Mouse (Mus musculus) left cerebral cortex, adult 18-20 months (tissue): ENCODE results near the gene Ankrd55. TPM values are rescaled to one million over a fixed set of nuclear protein-coding genes. Genes with fewer than 3 reads are reported as not detected.

Experiments used
- DNase-seq, 2 experiments: peaks; one replicate each; pipeline ENCODE4 v3.0.0; 2021 to 2022; ENCODE audit warnings: low spot score in 2 of 2, mixed read lengths in 1 of 2
- long read RNA-seq, 2 experiments: library from polyadenylated mRNA; stranded (forward); transcript quantifications; one replicate each; pipeline ENCODE4 v2.0.0; 2021
- total RNA-seq, 2 experiments: library from RNA; stranded (reverse); gene quantifications; 2 replicates each; pipeline ENCODE4 v1.2.3; 2021

The Ankrd55 gene
- 1 to 10 TPM; 4.9 to 5.4 TPM for total RNA-seq
- long read RNA-seq, experiment 1, partial matches to known transcripts = 1 of 3 reads
- long read RNA-seq, experiment 1, other reads (novel, unspliced or antisense) = 1 of 3 reads
- long read RNA-seq, experiment 2, partial matches to known transcripts = 0 of 2 reads
- long read RNA-seq, experiment 2, other reads (novel, unspliced or antisense) = 0 of 2 reads

DNA sequence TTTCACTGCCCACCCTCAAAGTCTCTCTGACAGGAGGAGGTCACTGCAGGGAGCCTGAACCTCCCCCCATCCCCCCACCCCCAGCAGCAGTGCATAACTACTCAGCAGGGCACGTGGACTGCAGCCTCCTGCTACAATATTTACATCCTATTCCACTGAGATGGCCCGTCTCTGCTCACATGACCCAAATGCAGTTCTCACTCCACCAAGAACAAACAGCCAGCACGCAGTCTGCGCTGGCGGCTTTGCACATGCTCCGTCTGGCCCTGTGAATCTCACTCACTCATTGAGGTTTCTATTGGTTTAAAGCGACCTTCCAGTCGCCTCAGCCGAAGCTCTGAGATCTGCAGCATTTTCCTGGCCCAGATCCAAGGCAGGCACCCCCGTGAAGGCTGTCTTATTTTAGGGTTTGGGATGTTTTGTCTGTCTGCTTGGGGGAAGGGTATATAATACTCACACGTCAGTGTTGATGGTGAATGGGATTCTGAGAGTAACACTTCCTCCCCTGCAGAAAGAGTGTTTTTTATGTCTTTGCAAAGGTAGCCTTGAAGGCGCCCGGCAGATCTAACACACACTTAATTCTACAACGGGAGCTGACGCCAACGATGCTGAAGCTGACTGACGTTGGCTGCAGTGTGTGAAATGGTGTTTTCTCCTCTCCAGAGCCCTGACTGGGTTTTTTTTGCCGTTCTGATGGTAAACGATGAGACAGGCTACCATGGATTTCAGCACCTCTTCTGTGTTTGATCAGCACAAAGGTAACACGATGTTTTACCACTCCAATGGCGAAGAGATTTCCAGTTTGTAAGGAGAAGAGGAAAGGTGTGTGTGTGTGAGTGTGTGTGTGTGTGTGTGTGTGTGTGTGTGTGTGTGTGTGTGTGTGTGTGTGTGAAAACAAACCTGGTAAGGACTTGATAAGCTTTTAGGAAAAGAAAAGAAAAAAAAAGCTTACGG is at the start of gene Ankrd55:
Ankrd55 (plus strand) TSS at position 227 of the 954 bp plus-strand sequence.
- peak; percentile 40 to 47 for DNase-seq

DNA sequence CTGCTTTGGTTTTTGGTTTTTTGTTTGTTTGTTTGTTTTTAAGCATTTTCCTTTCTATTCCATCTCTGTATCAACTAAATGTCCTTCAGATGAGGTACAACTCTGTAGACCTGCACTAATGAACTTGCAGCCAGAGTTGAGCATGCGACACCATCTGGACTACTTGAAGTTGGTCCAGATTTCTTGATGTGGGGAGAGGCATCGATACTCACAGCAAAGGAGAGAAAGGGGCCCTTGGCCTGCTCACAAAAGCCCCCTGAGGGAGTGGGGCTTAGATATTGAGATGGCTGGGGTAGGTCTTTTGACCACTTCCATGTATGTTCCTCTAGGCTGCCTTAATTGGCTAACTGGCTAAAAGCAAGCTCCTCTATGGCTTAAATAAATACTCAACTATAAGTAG is 49.0 kb upstream of the Ankrd55 start:
- DNase-seq = no peak

DNA sequence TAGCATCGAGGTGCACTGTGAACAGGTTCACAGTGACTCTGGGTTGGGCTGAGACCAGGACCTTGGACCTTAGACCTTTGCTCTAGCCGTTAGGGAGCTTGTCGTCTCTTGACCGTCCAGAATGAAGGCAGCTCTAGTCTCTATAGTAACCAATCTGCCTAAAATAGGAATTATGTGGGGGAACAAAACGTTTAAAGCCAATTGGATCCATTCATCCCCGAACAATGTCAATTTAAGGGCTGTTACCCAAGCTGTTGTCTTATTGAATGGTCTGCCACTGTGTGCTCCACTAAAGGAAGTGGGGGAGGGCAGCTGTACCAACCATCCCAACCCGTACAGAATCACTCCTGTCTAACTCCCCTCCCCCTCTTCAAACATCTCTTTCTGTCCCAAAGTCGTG is 46.8 kb upstream of the Ankrd55 start:
- DNase-seq = no peak

DNA sequence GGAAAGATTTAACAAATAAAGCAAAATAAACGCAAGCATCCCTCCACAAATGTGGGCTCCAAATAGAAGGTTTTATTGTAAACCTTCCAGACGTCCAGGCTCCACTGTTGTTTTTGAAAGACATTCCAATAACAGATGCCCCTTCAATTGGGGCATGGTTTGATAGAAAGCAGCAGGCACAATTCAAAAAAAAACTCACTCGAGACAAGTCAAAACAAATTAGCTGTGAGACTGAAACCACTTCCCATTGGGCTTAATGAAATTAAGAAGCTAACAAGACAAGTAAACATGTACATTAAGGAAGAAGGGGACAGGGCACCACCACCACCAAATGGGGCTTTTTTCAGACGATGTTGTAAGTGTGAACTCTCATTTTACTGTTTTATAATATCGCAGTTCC is 43.1 kb upstream of the Ankrd55 start:
- no peak for DNase-seq

DNA sequence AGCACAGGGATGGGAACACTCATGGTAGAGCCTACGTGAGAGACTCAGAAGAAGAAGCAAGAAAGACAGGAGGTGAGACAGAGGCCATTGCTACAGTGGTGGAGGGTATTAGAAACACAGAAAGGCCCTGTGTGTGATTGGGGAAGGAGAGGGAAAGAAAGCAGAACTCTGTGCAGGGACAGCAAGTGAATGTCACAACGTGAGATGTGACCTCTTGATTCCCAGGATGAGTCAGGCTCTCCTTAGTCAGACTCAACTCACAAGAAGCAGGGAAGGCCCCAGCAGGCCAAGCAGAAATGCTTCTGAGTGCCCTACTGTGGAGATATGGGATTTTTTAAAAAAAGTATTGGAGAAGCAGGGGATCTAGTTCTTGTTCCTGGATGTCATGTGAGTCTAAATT is 36.8 kb upstream of the Ankrd55 start:
- no peak for DNase-seq

DNA sequence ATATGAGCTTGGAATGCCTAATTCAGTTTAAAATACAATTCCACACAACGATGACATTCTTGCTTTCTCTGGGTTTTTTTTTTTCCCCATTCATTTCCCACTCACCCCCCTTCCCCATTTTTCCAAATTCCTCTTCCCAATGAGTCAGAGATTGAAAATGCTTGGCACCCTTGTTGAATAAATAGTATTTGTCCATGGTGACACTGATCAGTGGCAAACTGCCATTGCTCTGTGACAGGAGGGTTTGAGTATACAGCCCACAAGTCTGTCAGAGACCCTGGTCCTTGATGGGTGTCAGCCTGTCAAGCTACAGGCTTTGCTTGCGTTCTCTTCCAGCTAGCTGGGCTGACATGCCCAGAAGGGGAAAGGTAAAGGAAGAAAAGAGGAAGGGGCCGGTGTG is 36.2 kb upstream of the Ankrd55 start:
- DNase-seq = no peak

DNA sequence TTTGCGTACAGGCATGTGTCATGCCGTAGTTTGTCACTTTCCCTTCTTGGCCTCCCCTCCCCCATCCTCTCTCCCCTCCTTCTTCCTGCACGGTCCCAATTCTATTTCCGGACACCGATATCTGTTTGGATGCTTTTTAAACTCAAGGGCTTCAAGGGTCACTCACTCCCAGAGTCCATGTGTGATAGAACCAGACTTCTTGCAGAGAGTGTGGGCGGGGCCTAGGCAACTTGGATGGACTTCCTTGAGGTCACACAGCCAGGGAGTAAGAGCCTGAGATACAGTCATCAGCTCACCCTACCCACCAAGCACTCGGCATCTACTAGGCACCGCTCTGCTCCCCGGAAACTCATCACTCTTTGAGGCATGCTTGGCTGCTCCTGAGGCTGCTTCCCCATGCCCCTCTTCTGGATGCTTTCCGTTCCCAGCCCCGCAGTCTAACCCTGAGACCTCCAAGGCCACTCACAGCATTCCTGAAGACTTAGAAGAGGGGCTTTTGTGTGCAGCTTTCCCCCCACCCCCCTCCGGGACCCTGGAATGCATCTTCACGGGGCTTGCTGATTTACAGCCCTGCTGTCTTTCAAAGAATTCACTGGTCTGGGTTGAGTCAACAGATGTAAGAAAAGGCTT is 35.1 kb upstream of the Ankrd55 start:
- DNase-seq = no peak

DNA sequence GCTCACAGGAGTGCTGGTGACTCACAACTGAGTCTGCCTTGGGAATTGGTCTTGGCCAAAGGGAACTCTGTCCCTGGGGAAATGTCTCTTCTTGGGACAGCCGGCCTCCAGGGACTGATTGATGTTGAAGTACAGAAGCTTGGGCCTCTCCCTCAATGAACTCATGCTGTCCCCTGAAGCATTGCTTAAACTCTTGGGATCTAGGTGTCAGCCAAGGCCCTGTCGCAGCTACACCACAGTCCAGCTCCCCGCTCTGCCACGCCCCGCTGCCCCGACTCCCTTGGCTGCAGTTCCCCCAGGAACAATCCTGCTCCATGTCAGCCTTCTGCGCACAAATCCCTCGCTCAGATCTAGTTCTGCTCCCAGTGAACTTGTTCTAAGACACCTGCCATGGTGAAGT is 34.1 kb upstream of the Ankrd55 start:
- DNase-seq = no peak

DNA sequence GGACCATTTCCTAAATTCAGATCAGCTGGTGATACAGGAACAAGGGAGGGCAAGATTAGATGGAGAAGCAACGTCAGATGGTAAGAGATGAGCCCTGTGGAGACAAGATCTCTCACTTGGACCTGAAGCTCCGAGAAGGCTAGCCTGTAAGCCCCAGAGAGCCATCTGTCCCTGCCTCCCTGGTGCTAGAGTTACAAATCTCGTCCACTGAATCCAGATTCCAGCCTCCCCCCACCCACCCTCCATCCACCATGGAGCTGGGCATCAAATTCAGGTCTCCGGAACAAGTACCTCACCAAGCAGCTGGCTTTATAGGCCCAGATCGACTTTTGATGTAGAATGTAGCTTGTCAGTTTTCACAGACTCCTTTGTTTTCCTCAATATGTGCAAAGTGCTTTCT is 32.4 kb upstream of the Ankrd55 start:
- no peak for DNase-seq

DNA sequence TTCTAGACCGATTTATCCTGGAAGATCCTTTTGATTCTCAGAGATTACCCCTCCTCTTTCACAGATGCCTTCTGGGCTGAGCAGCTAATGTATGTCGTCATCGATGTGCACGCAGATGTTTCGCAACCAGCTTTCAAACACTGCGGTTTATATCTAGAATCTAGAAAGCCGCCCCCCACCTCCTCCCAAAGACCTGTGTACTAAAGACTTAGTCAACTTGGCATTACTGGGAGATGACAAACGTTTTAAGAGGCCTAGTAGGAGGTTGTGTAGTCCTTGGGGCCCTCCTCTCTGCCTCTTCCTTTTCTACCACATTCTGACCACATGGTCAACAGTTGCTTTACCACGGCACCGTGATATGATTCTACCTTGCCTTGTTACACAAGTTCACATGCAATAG is 29.8 kb upstream of the Ankrd55 start:
- DNase-seq = no peak

DNA sequence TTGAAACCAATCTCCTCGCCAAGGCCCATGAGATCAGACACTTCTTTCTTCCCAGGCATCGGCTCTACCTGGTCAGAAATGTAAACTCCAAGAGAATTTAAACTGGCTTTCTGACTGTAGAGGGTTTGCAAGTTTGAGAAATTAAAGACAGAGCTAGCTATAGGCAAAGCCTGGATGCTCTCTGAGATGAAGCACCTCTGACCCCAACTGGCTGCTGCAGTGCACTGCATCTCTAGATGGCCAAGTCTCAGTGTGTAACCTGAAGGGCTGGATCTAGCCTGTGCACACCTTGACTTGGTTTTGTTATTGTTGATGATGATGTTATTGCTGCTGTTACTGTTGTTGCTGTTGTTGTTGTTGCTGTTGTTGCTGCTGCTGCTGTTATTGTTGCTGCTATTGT is 28.9 kb upstream of the Ankrd55 start:
- DNase-seq = peak; percentile 40 to 52

DNA sequence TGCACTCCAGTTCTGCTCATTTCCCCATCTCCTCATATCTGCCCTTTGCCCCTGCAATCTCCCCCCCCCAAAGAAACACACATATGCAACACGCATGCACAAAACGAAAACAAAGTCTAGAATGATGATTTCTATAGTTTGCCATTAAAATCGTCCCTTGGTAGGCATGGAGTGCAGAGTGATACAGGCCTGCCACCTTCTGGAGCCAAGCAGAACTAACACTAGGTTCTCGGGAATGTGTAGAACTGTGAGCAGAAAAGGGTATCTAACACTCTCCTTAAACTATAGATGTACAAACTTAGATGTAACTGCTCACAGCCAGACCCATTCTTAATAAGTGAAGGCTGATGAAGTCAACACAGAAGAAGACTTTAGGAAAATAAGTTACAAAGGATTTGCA is 23.6 kb upstream of the Ankrd55 start:
- DNase-seq = peak; percentile 27 to 29

DNA sequence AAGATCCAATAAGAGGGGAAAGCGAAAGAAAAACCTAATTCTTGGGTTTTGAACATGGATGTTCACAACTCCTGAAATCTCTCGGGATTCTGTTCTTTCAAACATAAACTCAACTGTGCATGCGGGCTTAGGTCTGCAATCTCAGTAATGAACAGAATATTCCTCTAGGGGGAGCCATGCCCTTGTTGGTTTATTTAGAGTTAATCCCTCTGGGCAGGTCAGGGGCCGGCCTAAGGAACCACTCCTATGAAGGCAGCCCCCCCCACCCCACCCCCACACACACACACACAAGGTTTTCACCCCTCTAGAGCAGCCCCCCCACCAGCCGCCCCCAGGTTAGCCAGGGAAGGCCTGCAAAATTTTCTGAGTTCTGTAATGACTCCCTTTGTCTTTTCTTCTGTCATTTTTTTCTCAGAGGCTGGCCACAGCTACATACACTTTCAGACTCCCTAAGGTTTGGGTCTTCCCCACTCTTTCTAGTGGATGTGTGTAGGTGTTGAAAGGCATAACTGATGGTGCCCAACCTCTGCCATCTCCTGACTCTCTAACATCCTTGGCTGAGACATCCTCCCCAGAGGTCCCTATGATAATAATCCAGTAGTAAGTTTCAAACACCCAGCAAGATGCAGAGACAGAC is 16.2 kb upstream of the Ankrd55 start:
- DNase-seq = peak in 1 of 2 experiments; percentile 9

DNA sequence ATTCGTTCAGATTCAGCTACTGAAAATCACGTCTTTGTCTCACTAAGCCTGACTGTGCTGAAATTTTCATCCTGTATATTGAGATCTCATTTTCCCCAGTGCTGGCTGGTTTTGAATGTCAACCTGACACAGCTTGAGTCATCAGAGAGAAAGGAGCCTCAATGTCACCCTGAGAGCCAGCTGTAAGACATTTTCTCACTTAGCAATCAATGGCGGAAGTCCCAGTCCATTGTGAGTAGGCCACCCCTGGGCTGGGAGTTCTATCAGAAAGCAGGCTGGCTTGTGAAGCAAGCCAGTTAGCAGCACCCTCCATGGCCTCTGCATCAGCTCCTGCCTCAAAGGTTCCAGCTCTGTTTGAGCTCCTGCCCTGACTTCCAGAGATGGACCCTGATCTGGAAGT is 13.6 kb upstream of the Ankrd55 start:
- no peak for DNase-seq

DNA sequence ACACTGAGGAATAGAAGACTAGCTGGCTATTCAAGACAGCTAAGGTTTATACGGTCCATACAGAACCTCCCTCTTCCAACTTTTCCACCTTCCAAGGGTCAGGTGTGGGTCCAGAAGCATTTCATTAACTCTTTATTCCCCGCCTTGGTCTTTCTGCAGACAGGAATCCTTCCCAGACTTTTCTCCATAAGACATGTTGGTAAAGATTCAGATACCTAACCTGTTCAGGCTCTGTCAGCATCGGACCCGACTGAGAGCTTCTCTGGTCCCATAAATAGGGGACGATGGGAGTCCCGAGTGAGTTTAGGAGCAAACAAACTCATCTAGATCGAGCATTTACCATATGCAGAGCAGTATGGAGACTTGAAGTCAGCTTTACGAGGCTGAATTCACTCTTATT is 12.3 kb upstream of the Ankrd55 start:
- DNase-seq = no peak

DNA sequence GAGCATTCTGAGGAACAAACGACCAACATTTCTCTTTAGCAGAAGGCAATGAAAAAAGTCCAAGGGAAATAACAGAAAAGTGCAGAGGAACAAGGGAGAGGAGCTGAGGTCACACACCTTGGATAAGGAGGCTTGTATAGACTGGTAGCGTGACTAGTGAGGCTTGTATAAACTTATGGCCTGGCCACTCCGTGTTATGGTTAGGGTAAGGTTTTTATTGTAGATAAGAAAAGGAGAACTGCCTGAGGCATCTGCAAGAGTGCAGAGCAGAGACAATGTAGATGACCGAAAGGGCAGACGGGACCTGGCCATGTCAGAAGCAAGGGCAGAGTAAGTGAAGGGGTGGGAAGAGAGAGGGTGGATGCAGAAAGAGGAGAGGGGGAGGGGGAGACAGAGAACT is 10.7 kb upstream of the Ankrd55 start:
- DNase-seq = no peak

DNA sequence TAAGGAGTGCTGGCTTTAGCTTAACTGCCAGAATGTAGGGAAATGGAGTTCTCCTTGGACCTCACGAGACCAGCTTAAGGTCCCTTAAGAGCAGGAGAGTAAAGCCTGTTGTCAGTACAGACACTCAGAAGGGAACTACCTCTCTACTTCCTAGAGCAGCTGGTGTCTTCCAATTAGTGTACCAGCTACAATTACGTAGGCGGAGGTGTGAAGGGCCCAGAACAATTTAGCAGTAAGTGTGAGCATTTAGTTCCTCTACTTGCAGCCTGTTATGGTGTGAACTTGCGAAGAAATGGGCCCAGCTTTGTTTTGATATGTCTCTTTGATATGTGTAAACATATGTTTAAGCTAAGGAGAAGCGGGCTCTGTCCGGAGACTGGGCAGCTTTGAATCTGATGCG is 10.0 kb upstream of the Ankrd55 start:
- DNase-seq = peak in 1 of 2 experiments; percentile 7

DNA sequence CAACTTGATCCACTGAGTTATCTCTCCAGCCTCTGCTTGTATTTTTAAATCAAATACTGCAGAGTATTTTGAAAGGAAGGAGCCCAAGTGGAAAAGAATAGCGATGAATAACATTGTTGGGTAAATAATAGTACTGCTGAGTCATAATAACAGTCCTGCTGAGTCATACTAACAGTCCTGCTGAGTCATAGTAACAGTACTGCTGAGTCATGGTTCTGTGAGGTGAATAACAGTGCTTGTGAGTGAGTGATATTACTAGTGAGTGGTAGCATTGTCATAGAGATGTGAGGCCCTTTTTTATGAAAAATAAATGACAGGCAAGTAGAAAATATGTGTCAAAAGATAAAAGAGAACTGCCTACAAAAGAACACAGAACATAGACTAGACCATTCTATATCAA is 1.1 kb upstream of the Ankrd55 start:
- DNase-seq = no peak

DNA sequence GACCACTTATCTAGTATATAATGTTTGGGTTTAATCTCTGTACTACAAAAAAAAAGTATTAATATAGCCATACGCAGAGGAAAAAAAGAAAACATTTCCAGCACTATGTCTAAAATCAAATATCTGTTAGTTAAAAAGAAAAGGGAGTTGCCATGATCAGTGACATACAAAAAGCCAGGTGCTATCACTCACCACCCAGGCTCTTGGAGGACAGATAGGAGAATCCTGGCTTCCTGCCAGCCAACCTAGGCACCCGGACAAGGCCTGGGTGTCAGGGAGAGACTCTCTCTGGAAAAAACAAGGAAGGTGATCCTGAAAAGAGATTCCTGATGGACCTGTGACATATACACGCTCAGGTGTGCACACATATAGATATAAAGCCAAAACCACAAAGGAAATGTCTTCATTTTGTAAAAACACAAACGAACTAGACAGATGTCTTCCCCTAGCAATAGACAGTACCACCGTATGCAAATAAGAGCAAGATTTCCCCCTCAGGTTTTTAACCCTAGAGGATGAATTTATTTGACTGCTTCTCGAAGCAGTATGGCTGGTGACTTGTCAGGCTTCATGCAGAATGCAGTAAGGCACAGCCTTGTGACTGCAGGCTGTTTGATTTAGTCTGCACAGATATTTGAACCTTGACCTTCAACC is 553 bp upstream of the Ankrd55 start:
- DNase-seq = no peak

DNA sequence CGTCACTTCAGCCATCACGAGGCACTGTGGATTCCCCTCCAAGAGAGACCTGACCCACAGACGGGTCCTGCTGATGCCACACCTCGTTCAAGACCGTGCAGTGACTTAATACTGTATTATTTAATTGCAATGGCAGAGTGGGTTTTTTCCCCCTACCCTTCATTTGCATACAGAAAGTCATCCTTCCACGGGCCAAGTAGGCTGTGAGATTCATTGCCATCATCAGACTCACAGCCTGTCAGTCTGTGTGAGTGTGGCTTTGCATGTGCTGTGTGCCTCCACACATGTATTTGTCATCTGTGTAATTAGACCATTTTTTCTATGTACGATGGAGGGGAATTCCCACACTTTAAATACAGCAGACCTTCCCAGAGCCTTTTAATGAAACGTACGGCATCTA is 1.1 kb downstream of the Ankrd55 start:
- DNase-seq = no peak

DNA sequence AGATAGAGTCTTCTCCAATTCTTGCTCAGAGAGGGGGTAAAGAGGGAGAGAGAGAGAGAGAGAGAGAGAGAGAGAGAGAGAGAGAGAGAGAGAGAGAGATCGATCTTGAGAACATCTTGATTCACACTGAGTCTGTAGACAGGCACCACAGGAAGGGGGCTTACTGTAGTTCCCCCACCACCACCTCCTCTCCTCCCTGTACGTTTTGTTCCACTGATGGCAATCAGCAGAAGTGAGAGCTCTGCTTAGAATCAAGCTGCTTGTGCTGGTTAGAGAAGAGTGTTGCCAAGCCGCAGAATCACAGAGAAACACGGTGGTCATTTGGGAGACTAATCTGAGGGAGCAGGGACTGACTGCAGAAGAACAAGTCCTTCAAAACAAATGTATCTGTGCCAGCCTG is 1.7 kb downstream of the Ankrd55 start:
- DNase-seq = no peak
